Mouse (Mus musculus) liver, embryonic 15.5 days (tissue): ENCODE data around the gene Tnfsf10. TPM values are rescaled to one million over a fixed set of nuclear protein-coding genes. Genes with fewer than 3 reads are reported as not detected.

ENCODE experiments used
- ATAC-seq: fragments of 200-750 bp; cut with Nextera tagmentation; 2 replicates; pipeline ENCODE4 v1.8.0; 2017; ENCODE audit warnings: moderate number of reproducible peaks, mild to moderate bottlenecking, moderate library complexity; ENCODE audit not compliant: insufficient read depth
- H3K27ac ChIP-seq: fragments of 300-500 bp; sonication (generic); replicated peaks from 2 replicates; pipeline ENCODE4 v1.5.1; 2015; ENCODE audit warnings: mild to moderate bottlenecking, inconsistent platforms
- H3K27me3 ChIP-seq: fragments of 300-500 bp; sonication (generic); 2 replicates; pipeline ENCODE4 v1.6.1; 2015; ENCODE audit warnings: mild to moderate bottlenecking, inconsistent platforms
- H3K36me3 ChIP-seq: fragments of 300-500 bp; sonication (generic); replicated peaks from 2 replicates; pipeline ENCODE4 v1.6.1; 2015; ENCODE audit warnings: moderate library complexity, mild to moderate bottlenecking, inconsistent platforms
- H3K4me1 ChIP-seq: fragments of 300-500 bp; sonication (generic); replicated peaks from 2 replicates; pipeline ENCODE4 v1.6.1; 2015; ENCODE audit warnings: inconsistent platforms
- H3K4me2 ChIP-seq: fragments of 300-500 bp; sonication (generic); 2 replicates; pipeline ENCODE4 v1.6.1; 2015; ENCODE audit warnings: moderate library complexity, mild to moderate bottlenecking, inconsistent platforms
- H3K4me3 ChIP-seq: fragments of 300-500 bp; sonication (generic); replicated peaks from 2 replicates; pipeline ENCODE4 v1.5.1; 2015; ENCODE audit warnings: mild to moderate bottlenecking, inconsistent platforms
- H3K9ac ChIP-seq: fragments of 300-500 bp; sonication (generic); 2 replicates; pipeline ENCODE4 v1.6.1; 2015; ENCODE audit warnings: moderate library complexity, mild to moderate bottlenecking, inconsistent platforms
- H3K9me3 ChIP-seq: fragments of 300-500 bp; sonication (generic); replicated peaks from 2 replicates; pipeline ENCODE4 v1.6.1; 2016; ENCODE audit warnings: inconsistent platforms
- WGBS: fragments of 180-500 bp; shearing (Covaris S2); methylation state at CpG from one replicate; pipeline ENCODE4 v1.1.7; 2015; ENCODE audit warnings: mixed read lengths; ENCODE audit not compliant: insufficient replicate concordance; 5-methylcytosine and 5-hydroxymethylcytosine counted together
- polyA plus RNA-seq: library from polyadenylated mRNA; unstranded; fragments of >200 nt; fragmentation: Nextera tagmentation; extraction: Ambion mirVana; gene quantifications from 2 replicates; pipeline ENCODE4 v1.2.1, GENCODE M21; 2015

Gene Tnfsf10
- polyA plus RNA-seq, 1 experiment from 2014 or later: 0.14 TPM

DNA sequence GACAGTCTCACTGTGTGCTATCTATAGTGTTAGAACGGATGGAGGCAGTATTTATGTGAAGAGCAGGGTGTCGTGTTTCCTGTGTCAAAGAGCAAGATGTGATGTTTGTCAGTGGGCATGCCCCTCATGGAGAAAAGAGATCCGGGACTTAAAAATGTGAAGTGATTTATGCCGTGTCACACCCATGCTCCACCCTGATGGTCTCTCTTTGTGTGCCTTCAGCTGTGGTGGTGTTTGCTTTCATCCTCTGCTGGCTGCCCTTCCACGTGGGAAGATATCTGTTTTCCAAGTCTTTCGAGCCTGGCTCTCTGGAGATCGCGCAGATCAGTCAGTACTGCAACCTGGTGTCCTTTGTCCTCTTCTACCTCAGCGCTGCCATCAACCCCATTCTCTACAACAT lies 57.6 kb downstream of the Tnfsf10 start:
- H3K9ac ChIP-seq: no peak overlapping the region
- ATAC-seq: no peak
- peaks cover 53% of the 10 kb centered on the region for H3K27me3 ChIP-seq

DNA sequence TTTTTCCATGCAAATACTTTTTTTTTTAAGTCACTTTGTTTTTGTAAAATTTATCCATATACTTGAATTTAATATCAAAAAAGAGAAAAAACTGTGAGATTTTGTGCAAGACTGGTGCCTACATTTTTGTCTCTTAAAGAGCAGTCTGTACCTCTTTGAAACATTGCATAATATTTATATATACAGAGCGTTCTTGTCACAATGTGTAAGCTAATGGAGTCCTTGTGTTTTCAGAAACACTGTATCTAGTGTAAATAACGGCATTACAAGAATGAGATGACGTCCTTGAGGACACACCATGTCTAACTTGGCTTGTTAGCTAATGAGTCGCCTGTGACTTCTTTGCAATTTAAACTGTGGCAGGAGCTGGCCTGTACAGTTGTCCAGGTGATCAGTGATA lies 61.1 kb downstream of the Tnfsf10 start:
- no peak overlapping the region for H3K4me2 ChIP-seq
- H3K9ac ChIP-seq: no peak overlapping the region
- no peaks in the 10 kb centered on the region for H3K4me1 ChIP-seq
- no peaks in the 10 kb centered on the region for H3K36me3 ChIP-seq
- no peaks in the 10 kb centered on the region for H3K9me3 ChIP-seq
- ATAC-seq: no peak
- H3K27me3 ChIP-seq: peaks cover 18% of the 10 kb centered on the region
- no peak overlapping the region for H3K27ac ChIP-seq
- H3K4me3 ChIP-seq: no peak overlapping the region
- whole genome bisulfite sequencing: 37% methylated on average over 4 of the region's 4 CpGs

More for the DNA sequence above, 57.6 kb downstream of the Tnfsf10 start:
- Histone ChIP-seq H3K4me3 (no peak overlapping the region), H3K4me1 (no peaks in the 10 kb centered on the region), H3K4me2 (no peak overlapping the region), H3K27ac (no peak overlapping the region), H3K9me3 (no peaks in the 10 kb centered on the region), H3K36me3 (no peaks in the 10 kb centered on the region)
- 46% methylated on average over 9 of the region's 9 CpGs for WGBS

DNA sequence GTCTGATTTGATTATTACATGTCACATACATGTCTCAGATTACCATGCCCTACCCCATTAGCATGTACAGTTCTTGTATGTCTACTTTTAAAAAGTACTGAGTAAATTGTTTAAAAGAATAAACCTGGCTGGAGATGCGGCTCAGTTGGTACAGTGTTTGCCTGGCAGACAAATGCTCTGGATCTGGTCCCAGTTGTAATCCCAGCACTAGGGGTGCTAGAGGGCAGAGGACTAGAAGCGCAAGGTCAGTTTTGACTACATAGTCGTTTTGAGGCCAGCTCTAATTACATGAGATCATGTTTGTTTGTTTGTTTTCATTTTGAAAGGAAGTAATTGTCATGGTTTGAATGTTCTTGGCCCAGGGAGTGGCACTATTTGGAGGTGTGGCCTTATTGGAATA lies 68.0 kb downstream of the Tnfsf10 start:
- Histone ChIP-seq H3K9me3 (no peaks in the 10 kb centered on the region), H3K4me3 (no peak overlapping the region), H3K4me1 (no peaks in the 10 kb centered on the region), H3K27me3 (no peaks in the 10 kb centered on the region; the same call in 1 of the 2 replicates), H3K9ac (no peak overlapping the region), H3K27ac (no peak overlapping the region), H3K4me2 (no peak overlapping the region), H3K36me3 (no peaks in the 10 kb centered on the region)
- no peak for ATAC-seq
- WGBS: 60% methylated on average over 3 of the region's 3 CpGs

DNA sequence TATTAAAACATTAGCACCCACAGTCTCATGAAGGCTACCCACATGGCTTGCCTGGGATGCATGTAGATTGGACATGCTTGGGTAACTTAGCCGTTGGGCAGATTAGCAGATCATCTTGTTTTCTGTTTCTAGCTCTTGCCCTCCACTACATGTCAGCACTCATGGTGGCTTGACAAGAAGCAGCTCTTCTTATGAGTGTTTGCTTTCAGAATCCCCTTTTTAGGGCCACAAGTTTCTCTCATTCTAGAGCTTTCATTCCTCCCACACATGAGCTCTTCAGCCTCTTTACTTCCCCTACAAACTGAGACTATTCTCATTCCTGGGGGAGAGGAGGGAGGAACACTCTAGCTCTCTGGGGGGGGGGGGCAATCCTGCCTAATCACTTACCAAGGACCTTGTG lies 73.1 kb downstream of the Tnfsf10 start:
- H3K27me3 ChIP-seq: no peaks in the 10 kb centered on the region
- WGBS: 62% methylated on average over 1 of the region's 1 CpGs

More for the DNA sequence above, 73.1 kb downstream of the Tnfsf10 start:
- H3K4me1 ChIP-seq: no peaks in the 10 kb centered on the region
- no peak for ATAC-seq
- H3K27ac ChIP-seq: no peak overlapping the region
- no peak overlapping the region for H3K4me2 ChIP-seq
- no peaks in the 10 kb centered on the region for H3K9me3 ChIP-seq
- no peak overlapping the region for H3K9ac ChIP-seq
- no peak overlapping the region for H3K4me3 ChIP-seq
- no peaks in the 10 kb centered on the region for H3K36me3 ChIP-seq

Other genes with a start within 250 kb of the Tnfsf10 start
- 37.9 TPM in 2 replicates for gene Ect2, start 163.2 kb upstream of the Tnfsf10 start, polyA plus RNA-seq
- 5.1 and 5.5 TPM in 2 replicates for gene Nceh1, start 134.1 kb upstream of the Tnfsf10 start, polyA plus RNA-seq
- not detected in 2 replicates for gene Ghsr, start 54.3 kb downstream of the Tnfsf10 start, polyA plus RNA-seq